Mouse (Mus musculus) R1 (cell line): ENCODE measurements around the gene Prkcd.

Experiments
- DNase-seq: peaks from one replicate; pipeline ENCODE4 v3.0.0-alpha.2; 2018; ENCODE audit warnings: low read depth, low spot score

Gene Prkcd

DNA sequence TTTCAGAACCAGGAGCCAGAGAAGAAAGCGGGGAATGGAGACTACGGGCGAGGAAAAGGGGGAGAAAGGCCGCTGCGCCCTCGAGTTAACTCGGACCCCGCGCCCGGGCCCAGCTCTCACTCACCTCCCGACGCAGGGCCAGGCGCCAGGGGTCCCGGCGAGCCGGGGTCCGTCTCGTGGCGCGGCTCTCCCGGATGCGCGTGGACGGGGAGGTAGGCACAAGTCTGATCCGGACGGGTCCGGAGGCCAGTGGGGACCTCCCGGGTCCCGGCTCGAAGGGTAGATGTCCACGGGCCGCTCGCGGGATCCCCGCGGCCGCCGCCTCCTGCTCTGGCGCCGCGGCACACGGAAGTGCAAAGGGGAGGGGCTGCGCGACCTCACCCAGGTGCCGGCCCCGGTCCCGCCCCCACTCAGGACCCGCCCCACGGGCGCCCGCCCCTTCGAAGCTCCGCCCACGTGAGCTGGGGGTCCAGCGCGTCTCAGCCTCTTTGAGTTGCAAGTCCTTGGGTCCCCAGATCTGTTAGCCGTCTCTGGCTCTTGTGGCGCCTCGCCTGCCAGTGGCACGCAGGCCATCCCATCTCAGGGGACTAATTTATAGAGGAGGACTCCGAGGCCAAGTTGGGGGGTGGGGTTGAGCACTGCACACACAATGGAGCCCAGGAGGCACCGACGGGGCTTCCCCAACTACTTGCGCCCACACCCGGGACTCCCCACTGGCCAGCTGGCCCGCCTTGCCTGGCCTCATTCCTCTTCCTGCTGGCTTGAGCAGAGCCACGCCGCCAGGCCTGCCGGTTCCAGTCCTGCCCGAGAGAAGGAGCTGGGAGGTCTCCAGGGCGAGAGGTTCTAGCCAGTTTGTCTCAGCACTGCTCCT lies at the start of gene Prkcd:
Prkcd (minus strand) TSS at position 355 of the 871 bp plus-strand sequence.
- peak; percentile 88 for DNase-seq

GRCm38 (mm10) chr14:30674947-30675346 lies 48.9 kb upstream of the Prkcd start:
- DNase-seq: no peak

DNA sequence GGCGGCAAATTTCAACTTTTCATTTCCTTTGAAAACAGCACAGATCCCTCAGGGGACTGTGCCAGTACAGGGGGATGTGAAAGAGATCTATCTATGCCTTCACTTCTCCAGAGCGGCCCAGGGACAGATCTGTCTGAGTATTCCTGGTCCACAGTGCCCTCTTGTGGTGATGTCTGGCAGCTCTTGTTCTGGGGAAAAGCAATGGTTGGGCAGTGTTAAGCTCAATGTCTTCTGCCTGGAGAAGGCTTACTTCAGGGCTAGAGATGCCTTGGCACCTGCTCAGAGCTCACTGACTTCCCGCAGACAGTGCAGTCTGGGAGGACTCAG lies 45.9 kb upstream of the Prkcd start:
- peak; percentile 84 for DNase-seq

DNA sequence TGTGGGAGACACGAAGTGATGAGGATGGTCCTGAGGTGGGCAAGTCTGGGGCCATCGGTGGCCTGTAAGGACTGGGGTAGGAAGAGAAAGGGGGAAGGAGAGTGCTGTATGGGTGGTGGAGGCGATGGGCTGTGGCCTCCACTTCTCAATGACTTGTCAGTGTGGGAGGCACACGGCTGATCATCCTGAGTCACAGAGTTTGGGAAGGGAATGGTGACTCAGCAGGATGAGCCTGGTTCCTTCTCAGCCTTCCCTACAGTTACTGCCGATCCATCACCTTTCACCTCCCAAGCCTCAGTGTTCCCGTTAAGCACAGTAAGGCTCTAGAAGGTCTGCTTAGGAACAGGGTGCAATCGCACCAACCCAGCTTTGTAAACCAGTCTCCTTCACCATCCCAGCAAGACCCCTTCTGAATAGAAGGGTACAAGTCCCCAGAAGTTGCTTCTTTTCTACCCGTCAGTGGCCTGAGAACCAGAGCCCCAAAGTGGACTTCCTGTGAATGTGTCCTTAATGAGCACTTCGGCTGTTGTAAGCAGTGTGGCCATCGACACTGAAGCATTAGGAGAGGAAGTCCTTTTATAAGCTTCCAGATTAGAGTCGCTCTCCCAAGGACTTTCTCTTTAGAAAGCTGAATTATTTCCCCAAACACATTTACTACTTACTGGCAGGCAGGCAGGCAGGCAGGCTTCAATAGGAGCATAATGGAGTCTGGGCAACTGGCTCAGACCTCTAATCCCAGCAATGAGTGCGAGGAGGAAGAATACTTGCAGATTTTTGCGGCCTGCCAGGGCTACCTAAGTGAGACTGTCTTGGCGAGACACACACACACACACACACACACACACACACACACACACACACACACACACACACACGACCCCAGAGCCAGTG lies 45.3 kb upstream of the Prkcd start:
- DNase-seq: peak; percentile 15

DNA sequence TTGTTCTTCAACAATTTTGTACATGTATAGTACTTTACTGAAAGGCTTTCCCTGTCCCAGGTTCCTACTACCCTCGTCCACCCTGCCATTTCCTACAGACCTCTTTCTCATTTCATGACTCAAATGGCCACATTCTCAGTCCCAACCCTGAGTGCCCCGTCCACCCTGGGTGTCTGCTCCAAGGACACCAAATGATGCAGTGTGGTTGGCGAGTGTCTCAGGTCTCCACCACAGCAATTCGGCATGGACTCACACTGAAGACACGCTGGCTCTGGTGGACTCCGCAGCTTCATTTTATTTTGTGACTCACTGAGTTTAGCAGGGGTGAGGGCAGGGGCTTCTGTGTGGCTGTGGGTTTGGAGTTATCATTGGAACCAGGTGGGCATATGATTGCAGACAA lies 44.2 kb upstream of the Prkcd start:
- no peak for DNase-seq

DNA sequence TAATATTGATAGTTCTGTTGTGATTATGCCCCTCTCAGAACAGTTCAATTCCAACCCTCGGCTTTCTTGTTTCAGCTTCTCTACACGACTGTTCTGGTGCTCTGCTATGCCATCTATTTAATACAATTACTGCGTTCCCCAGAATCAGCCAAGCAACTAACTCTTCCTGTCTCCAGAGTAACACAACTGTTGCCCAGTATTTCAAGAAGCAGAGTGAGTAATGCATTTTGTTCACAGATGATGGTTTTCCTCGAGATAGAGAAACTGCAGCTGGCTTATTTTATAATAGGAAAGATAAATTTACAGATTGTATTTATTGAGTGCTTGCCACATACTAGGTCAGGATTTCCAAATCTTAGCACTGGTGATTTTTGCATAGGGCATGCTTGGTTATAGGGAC lies 40.6 kb upstream of the Prkcd start:
- no peak for DNase-seq

DNA sequence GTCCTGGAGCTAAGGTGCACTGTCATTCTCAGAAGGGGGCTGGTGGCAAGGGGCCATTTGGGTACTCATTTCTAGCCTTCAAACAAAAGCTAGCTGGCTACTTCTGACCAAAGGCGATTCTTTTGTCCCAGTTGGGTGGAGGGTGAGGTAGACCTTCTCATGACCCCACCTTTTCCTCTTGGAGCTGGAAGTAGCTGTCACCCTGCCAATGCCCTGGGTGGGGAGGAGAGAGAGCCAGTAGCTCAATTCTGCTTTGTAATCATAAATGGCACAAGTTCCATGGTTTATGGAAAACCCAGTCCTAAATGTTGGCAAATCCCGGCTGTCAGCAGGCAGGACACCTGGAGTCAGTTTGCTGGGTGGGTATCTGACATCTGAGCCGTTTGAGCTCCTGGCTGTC lies 40.1 kb upstream of the Prkcd start:
- no peak for DNase-seq

- no peak for DNase-seq
Observed at GRCm38 (mm10) chr14:30655531-30655930, 29.5 kb upstream of the Prkcd start.

DNA sequence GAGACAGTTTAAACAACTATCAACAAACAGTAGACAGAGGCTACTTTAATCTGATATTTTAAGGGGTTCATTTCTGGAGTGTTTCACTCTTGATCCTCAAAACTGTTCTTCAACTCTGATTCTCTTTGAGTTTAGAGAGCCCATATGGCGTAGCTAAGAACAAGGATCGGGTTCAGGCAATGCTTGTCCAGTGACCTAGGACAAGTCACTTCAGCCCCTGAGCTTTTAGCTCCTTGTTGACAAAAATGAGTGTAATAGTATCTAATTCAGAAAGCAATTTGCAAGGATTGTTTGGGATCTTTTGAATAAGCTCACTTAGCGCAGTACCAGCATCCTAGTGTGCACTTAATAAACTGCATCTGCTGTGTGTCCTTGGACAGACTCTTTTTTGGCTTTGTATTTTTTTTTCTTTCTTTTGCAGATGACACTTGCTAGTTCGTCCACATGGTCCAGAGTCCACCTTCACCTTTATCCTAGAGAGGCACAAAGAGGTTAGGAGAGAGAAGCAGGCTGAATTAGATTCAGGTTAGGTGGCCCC lies 28.8 kb upstream of the Prkcd start:
- peak; percentile 53 for DNase-seq

- peak; percentile 96 for DNase-seq
Observed at GRCm38 (mm10) chr14:30653943-30654659, 28.1 kb upstream of the Prkcd start, which contains the start of gene Rft1. Rft1 (plus strand) TSS chr14:30654360.

DNA sequence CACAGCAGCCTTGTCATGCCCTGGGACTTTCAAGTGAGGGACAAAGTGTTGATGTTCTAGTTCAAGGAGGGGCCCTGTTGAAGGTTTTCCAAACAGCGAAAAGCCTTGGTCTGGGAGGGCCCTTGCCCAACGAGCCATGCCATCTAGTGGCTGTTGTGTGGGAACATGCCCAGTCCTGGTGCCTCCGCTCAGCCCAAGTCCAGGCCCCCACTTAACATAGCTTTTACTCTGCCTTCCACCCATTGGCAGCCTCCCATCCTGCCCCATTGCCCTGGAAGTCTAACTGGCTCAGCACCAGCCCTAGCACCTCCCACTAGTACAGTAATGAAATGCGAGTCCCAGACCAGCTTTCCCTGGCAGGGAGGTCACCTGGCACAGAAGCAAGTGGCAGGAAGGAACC lies 25.0 kb upstream of the Prkcd start:
- no peak for DNase-seq

DNA sequence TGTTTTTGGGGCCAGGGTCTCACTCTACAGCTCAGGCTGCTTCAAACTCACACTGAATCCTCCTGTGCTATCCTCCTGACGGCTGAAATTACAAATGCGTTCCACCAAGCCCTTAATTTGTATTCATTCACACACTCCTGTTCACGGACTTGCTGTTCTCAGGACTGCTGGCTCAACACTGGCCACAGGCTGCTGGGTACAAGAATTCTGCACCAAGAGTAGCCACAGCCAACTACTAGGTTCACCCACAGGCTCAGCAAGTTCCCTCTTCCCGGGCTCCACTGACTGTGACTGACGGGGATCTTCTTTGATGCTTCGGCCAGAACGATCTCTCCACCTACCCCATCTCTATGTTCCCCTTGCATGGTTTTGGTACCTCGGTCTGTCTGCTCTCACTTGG lies 23.7 kb upstream of the Prkcd start:
- DNase-seq: no peak

- DNase-seq: no peak
Observed at GRCm38 (mm10) chr14:30648478-30648877, 22.5 kb upstream of the Prkcd start.

DNA sequence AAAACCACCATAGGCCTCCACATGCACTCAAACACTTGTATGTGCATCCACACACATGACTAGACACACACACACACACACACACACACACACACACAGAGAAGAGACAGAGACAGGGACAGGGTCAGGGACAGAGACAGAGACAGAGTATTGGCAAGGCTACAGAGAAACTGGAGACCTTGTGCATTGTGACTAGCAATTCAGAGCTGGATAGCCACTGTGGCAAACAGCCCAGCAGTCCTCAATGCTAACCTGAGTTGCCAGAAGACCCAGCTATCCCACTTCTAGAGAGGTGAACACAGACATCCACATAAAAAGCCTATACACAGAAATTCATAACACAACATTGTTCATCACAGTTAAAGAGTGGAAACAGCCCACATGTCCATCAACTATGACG lies 20.5 kb upstream of the Prkcd start:
- no peak for DNase-seq

DNA sequence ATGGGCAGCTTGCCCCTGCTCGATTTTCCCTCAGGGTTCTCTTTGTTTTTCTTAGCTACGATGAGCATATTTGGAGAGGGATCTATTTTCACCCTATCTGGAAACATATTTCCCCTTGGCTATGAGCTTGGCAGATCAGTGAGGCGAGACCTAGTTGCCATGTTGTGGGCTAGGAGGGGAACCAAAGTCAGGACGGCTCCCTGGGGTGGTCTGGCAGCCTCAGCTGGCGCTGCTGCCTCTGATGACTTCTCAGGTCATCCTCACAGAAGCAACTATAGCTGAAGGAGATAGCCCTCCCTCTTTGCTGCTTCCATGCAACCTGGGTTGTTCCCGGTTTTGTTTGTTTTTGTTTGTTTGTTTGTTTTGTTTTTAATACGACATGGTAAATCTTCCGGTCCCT lies 19.1 kb upstream of the Prkcd start:
- no peak for DNase-seq

- DNase-seq: no peak
Observed at GRCm38 (mm10) chr14:30644026-30644425, 18.0 kb upstream of the Prkcd start.

GRCm38 (mm10) chr14:30641748-30642147 lies 15.7 kb upstream of the Prkcd start:
- no peak for DNase-seq

- no peak for DNase-seq
Observed at GRCm38 (mm10) chr14:30638686-30639085, 12.7 kb upstream of the Prkcd start.

DNA sequence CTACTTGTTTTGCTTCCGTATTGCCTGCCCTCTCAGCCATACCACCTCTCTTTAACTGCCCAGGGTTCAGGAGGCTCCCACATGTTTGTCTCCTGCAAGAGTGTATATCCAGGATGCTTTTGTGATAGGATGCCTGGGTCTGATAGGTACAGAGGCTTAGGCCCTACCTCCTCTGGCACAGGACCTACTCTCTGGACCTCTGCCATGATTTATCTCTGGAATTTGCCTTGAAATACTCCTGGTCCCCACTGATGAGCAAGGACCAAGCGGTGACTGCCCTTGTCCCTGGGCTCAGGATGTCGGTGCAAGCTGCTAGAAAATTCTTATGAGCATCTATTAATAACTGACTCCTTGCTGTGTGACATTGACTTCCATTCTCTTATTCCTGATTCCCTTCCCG lies 12.0 kb upstream of the Prkcd start:
- DNase-seq: no peak

DNA sequence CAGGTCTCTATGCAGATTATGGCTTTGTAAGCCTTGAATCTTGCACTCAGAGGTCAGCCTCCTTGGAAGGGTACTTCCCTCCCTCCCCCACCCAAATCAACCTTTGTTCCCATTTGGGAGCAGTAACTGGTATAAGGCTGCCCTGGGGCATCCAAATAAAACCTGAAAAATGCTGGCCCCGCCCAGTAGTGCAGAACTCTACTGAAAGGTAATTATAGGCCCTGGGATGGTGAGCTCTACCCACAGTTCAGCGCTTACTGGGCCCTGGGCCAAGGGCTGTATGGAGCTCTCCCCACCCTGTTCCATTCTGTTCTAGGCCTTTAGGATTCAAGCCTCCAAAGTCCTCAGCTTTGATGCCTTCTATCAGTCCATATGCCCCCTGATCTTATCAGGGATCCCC lies 11.1 kb upstream of the Prkcd start:
- DNase-seq: no peak

DNA sequence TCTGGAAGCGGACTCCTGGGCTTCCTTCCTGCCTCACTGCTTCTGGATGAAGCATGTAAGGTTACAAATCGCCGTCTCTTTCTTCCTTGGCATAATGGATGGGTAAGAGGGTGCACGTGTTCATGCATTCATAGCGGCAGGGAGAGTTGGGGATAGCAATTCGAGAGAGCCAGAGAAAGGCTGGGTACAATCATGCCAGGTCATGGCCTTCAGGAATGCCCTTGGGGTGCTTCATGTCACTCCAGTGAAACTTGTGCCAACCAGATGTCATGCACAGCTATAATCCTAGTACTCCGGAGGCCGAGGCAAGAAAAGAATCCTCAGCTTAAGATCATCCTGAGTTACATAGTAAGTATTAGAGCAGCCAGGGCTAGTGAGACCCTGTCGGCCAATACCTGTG lies 10.5 kb upstream of the Prkcd start:
- DNase-seq: no peak
